Mouse (Mus musculus) heart, adult 18-20 months (tissue): Measurements from ENCODE around the gene Gm11939. TPM values are rescaled to one million over a fixed set of nuclear protein-coding genes. Genes with fewer than 3 reads are reported as not detected.
"Not testable (repeated sequence)": the region's sequence is repeated elsewhere in the genome, so short reads cannot be mapped to it uniquely, and the experiment has no call there.

ENCODE experiments used
- DNase-seq, 2 experiments: peaks; one replicate each; pipeline ENCODE4 v3.0.0; 2021 to 2022; ENCODE audit warnings: mixed read lengths in 1 of 2
- long read RNA-seq, 2 experiments: library from polyadenylated mRNA; stranded (forward); transcript quantifications; one replicate each; pipeline ENCODE4 v2.0.0; 2021
- total RNA-seq, 2 experiments: library from RNA; stranded (reverse); gene quantifications; 2 replicates each; pipeline ENCODE4 v1.2.3; 2021

Gm11939 gene
- not detected for total RNA-seq
- long read RNA-seq, experiment 1: 0 reads
- long read RNA-seq, experiment 2: 0 reads

DNA sequence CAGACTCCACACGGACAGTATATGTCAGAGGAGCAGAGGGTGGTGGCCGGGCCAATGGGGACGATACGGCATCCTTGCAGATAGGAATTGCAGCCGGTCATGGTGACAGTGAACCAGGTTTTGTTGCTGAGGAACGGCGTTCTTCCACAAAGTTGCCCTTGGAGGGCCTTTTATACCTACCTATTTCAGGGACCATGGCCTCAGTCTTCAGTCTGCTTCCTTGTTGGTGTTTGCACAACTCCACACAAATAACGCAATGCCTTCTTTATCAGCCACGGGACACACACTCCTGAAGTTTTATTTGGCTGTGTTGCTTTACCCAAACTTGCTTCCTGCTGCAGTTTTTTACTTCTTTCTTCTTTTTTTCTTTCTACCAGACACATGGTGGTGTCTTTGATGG, at the start of gene Gm11939:
Gm11939 (minus strand) TSS at position 101 of the 400 bp plus-strand sequence.
- no peak for DNase-seq

DNA sequence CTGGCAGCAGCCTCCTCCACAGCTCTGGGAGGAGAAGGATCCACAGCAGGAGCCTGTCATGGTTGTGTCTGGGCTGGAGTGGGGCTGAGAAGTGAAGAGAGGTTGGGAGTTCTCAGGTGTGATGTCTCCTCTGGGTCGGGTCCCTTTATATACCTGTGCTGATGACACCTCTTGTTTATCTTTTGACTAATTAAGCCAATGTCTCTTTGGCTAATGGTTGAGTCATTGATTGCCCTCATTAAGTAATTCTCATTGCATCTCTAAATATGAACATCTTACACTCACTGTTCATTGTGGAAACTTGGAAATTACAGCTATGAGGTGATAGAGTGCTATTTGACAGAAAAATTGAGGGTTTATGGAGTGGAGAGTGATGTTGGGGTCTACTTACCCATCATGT, 43.9 kb upstream of the Gm11939 start, which contains the start of gene Gm11938:
Gm11938 (minus strand) TSS at position 101 of the 400 bp plus-strand sequence.
- DNase-seq: not testable (repeated sequence)

DNA sequence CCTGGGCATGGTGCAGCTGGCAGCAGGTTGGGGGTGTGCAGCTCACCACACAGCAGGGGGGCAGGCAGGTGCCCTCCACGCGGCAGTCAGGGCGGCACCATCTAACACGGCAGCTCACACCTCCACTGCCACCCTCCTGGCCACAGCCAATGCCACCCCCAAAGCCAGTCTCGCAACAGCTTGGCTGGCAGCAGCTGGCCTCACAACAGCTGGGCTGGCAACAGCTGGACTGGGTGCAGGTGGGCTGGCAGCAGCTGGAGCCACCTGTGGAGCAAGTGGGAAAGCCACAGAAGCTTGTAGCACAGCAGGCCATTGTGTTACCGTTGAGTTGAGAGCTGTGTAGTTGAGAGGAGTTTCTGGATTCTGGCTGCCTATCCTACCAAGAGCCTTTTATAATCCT, 38.5 kb upstream of the Gm11939 start, which contains the start of gene Krtap9-3:
Krtap9-3 (minus strand) TSS at position 364 of the 400 bp plus-strand sequence.
- DNase-seq: not testable (repeated sequence)

DNA sequence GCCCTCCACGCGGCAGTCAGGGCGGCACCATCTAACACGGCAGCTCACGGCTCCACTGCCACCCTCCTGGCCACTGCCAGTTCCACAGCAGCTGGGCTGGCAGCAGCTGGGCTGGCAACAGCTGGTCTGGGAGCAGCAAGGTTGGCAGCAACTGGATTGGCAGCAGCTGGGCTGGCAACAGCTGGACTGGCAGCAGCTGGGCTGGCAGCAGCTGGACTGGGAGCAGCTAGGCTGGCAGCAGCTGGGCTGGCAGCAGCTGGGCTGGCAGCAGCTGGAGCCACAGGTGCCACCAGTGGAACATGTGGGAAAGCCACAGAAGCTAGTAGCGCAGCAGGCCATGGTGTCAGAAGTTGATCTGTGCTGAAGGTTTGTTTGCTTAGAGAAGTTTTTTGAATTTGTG, 31.7 kb upstream of the Gm11939 start, which contains the start of gene Krtap1-3:
Krtap1-3 (minus strand) TSS at position 359 of the 400 bp plus-strand sequence.
- DNase-seq: no peak

DNA sequence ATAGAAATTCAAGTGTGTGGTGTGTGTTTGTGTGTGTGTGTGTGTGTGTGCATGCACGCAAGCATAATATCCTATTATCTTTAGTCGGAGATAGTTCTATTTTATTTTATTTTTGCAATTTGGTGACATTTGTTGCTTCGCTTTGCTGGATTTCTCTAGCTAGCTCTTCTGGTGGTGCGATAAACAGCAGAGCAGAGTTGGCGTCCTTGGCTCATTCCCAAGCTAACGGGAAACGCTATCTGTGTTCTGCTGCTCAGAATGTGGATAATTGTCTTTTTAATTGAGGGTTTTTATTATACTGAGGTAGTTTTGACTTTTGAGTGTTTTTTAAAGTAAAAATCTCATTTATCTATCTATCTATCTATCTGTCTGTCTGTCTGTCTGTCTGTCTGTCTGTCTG, 25.8 kb upstream of the Gm11939 start:
- DNase-seq: no peak

DNA sequence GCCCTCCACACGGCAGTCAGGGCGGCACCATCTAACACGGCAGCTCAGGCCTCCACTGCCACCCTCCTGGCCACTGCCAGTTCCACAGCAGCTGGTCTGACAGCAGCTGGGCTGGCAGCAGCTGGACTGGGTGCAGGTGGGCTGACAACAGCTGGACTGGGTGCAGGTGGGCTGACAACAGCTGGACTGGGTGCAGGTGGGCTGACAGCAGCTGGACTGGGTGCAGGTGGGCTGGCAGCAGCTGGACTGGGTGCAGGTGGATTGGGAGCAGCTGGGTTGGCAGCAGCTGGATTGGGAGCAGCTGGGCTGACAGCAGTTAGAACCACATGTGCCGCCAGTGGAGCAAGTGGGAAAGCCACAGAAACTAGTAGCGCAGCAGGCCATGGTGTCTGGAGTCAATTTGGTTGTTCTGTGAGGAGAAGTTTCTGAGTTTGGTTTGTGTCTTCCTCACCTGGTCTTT, 24.0 kb upstream of the Gm11939 start, which contains the start of gene Krtap1-4:
Krtap1-4 (minus strand) TSS at position 410 of the 460 bp plus-strand sequence.
- DNase-seq: no peak

DNA sequence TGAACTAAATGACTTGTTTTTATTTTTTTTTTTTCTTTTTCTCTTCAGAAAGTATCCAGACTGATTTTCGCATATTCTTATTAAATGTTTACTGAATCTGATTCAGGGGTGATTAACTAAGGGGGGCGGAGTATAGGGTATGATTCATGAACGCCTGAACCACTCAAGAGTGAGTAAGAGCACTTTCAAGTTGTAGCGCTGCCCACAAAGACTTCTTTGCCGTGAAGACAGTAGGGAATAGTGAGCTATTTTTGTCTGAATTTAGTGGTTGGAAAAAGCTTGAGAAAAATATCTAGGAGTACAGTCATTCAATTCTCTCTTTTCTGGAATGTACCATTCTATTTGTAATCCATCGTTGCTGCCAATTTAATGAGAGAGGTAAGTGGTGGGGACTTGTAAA, 22.3 kb upstream of the Gm11939 start:
- DNase-seq: no peak

DNA sequence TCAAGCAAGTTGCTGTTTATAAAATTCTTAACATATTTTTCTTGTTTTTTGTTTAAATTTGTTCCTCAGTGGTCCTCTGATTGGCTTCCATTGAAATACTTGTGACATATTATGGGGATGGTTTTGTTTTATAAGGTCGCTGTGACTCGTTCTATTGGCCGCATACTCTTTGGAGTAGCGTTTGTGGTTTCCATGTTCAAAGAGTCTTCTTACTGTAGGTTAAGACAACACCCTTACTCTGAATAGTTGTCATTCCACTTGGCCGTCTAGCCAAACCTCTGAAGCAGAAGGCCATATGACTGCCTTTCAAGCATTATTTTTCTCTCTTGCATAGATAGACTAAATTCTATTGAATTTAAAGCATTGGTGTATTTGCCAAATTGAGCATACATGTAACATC, 21.8 kb upstream of the Gm11939 start:
- DNase-seq: no peak

DNA sequence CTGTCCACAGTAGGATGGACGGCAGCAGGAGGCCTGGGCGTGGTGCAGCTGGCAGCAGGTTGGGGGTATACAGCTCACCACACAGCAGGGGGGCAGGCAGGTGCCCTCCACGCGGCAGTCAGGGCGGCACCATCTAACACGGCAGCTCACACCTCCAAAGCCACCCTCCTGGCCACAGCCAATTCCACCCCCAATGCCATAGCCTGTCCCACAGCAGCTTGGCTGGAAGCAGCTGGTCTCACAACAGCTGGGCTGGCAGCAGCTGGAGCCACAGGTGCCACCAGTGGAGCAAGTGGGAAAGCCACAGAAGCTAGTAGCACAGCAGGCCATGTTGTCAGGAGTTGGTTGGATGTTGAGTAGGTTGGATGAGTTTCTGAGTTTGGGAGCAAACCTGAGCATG, 21.4 kb upstream of the Gm11939 start, which contains the start of gene Krtap1-5:
Krtap1-5 (minus strand) TSS at position 381 of the 400 bp plus-strand sequence.
- DNase-seq: no peak

DNA sequence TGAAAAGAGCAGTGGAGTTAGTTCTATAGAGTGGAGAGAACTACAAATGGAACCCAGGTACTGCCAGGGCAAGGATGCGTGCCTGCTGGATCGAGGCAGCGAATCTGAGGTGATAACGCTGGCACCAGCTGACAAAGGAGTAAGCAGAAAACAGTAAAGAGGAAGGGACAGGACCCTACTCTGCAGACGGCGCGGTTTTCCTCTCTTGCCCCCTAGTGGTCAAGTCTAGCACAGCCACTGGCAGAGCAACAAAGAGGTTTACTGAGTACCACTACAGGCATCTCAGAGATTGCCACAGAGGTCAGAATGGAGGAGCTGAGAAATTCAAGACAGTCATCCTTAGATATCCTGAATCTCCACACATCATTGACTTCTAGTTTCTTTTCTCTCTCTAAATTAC, 14.8 kb upstream of the Gm11939 start:
- DNase-seq: peak; percentile 35 to 73

DNA sequence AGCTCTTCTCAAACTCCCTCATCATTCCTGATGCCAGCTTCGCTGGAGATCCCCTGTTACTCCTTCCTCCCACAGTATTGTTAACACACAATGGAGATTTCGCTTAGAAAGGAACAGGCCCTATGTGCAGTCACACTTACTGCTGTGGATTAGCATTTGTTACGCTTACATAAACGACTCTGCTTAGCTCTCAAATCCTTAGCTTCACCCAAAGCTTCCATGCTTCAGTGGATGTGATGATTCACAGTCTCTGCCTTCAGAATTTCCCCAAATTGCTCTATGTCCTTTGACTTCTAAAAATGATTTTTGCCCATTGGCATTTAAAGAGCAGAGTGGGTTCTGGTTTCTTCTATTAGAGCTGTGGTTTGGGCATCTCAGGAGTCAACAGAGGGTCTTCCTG, 13.9 kb upstream of the Gm11939 start:
- DNase-seq: no peak

DNA sequence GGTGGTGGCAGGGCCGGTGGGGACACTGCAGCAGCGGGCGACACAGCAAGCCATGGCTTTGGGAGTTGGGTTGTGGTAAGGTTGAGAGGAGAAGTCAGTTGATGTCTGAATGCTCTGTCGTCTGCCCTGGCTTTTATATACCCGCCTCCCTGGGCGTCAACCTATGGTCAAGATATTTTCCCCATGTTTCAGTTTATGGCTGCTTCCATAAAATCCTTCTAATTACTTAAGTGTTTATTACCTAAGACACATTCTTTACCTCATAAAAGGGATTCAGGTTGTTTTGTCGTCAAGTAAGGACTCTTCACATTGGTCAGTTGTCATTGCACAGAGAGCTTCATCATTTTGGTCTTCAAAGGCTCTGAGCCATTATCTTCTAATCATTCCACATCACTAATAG, 7.3 kb upstream of the Gm11939 start, which contains the start of gene Krtap3-1:
Krtap3-1 (minus strand) TSS at position 101 of the 400 bp plus-strand sequence.
- no peak for DNase-seq

DNA sequence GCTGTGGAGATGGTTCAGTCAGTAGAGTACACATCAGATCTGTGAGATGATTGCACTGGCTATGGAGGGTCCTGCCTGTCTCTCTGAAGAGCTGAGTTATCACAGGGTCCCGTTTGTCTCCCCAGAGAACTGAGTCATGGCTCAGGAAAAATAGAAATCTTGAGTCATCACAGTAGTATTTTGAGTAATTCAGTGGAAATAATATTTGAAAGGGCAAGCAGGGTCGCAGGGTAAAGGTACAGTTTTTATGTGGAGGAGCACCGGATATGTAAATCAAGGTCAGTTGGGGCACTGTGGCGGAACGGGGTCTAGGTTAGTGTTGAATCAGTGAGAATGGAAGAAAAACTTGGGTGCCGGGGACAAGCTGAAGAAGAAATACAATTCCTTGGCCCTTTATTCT, 3.3 kb upstream of the Gm11939 start:
- DNase-seq: no peak

DNA sequence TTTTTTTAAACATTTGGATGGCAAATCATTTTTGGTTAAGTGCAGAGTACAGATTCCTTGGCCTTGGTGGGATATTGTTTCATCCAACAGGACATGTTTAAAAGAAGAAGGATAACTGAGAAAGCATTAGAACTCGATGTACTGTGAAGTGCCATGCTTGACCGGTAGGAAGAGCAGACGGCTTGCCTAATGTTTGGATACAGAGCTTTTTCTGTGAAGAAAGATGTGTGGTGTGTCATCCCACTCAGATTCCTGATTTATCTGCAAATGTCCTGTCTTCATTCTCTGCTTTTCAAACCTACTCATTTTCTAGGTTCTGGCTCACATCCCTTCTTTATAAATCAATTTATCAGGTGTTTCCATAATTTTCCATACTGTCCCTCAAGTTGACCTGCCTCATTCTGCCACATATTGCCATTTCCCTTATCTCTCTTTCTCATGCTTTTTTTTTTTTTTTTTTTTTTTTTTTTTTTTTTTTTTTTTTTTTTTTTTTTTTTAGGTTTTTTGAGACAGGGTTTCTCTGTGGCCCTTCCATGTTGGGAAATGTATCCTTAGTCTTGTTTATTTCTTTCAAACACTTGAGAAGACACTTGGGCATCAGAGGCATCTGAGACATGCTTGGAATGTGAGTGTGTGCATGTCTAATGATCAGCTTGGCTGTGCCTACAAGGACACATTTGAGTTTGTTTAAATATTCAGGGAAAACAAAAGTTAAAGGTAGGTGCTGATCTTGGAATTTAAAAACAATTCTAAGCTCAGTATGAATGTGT, 1.1 kb downstream of the Gm11939 start:
- DNase-seq: no peak

DNA sequence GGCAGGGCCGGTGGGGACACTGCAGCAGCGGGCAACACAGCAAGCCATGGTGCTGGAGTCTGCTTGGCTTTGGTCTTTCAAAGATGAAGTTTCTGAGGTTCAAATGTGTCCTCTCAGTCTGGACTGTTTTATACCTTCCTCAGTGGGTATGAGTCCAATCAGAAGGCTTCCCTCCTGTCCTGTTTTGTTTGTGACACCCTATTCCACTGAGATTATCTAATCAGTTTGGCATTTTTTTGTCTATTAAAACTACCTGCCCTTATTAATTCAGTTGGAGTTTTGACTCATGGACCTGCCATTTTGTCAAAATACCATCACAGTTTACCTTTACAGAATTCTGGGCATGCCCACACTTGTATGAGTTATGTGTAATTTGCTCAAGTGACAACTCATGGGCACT, 2.5 kb downstream of the Gm11939 start, which contains the start of gene Krtap3-2:
Krtap3-2 (minus strand) TSS at position 101 of the 400 bp plus-strand sequence.
- no peak for DNase-seq

DNA sequence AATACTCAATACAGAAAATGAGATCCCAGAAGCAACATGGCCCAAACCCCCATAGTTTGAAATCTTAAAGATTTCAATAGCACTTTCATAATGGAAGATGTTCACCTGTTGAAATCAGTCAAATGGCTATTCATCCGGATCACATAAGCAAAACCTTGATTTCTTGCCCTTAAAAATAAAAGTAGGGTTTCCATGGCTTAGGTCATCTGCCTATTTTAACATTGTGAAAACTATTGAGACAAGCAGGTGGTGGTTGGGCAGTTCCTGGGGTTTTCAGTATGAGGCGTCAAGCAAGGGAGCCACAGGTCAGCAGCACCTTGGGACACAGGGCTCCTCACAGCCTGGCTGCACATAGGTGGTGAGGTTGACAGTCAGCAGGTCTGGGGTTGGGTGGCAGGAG, 3.1 kb downstream of the Gm11939 start:
- no peak for DNase-seq

DNA sequence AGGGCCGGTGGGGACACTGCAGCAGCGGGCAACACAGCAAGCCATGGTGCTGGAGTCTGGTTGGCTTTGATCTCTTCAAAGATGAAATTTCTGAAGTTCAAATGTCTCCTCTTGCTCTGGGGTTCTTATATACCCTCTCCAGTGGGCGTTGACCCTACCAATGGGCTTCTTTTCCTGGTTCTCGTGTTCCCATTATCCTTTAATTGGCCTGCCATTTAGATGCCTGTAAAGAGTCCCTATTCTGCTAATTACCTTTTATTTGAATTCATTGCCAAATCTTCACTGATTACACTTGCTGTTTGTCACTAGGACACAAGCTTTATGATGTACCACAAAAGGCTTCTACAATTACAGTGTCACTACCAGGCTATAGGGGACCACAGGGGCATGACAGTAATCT, 8.5 kb downstream of the Gm11939 start, which contains the start of gene Krtap3-3:
Krtap3-3 (minus strand) TSS at position 101 of the 400 bp plus-strand sequence.
- DNase-seq: no peak

DNA sequence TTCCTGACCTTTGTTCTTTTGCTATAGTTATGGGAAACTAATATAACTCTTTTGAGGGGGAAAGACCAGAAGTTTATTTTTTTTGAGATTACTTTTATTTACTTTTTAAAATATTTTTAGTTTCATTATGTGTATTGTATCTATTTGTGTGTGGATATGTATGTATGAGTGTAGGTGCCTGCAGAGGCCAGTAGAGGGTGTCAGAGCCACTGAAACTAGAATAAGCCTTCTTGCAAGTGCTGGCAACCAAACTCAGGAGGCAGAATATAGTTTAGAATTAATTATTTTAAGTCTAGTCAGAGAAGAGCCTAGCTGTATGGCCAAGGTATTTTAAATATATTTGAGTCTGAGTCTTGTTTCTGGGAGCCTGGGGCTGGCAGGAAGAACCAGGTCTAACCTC, 11.4 kb downstream of the Gm11939 start:
- no peak for DNase-seq

DNA sequence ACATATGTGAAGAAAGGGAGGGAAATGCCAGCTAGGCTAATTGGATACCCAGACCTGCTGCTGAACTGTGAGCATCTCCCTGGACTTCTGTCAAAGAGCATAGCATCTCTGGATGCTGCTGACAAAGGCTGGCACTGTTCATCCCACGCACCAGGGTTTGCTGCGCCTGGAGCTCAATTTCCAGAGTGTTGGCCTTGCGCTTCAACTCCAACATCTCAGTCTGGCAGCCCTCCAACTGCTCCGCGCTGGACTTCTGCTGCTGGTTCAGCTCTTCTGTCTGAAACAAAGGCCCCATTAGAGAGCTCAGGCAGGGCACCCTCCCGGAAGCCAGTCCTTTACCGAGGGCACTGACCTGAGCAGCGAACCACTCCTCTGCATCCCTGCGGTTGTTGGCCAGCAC, 19.5 kb downstream of the Gm11939 start:
- no peak for DNase-seq

DNA sequence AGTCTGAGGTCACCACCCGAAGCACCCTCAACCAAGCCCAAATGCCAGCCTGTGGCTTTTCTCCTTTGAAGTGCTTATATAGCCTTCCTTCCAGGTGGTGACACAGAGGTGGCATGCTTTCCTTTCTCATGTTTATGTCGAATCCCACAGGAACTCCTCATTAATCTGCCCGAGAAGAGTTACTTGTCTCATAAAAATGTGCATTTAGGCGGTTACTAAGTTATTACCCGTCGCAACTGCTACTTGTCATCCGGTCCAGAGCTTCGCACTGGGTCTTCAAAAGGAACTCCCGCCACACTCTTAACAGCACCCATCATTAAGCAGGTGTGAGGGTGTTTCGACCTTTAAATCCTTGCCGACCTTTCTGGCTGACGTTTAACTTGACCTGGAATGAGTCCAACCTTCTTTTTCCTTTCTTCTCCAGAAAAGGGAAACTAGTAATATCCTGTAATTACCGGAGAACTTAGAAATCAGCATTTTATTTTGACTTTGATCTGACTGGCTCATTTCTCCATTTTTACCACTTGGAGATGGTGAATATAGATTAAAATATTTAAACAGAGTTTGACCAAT, 37.9 kb downstream of the Gm11939 start, which contains the start of gene Krt39:
Krt39 (minus strand) TSS at position 51 of the 573 bp plus-strand sequence.
- DNase-seq: no peak

DNA sequence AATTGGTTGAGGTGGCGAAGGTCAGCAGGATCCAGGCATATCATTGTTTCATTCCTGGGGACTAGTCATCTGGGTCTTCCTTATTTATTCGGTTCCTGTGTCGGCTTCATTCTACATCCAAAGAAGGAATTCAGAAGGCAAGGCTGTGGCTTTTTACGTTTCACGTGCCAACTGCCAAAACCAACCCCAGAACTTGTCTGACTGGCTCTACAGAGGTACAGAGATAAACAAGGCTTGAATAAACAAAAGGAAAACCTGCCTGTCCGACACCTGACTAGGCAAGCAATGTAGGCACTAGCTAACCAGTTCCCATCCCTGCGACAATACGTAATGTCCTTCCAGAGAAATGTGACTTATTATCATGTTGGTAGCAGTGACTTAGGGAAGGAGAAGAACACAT, 45.2 kb downstream of the Gm11939 start:
- DNase-seq: no peak
